Mouse (Mus musculus) liver, embryonic 14.5 days (tissue): ENCODE measurements around the gene Atp6v0b. TPM values are rescaled to one million over a fixed set of nuclear protein-coding genes. Genes with fewer than 3 reads are reported as not detected.

ENCODE experiments used
- ATAC-seq: fragments of 200-750 bp; cut with Nextera tagmentation; 2 replicates; pipeline ENCODE4 v1.8.0; 2017; ENCODE audit warnings: moderate number of reproducible peaks, mild to moderate bottlenecking, moderate library complexity; ENCODE audit not compliant: insufficient read depth
- DNase-seq, 3 experiments: peaks; one replicate each; pipeline ENCODE4 v3.0.0-alpha.2; 2012 to 2013; ENCODE audit warnings: low read depth in 3 of 3, low spot score in 3 of 3
- H3K27ac ChIP-seq: fragments of 300-500 bp; sonication (generic); 2 replicates; pipeline ENCODE4 v1.5.1; 2014; ENCODE audit warnings: moderate library complexity, mild to moderate bottlenecking, control low read depth, inconsistent platforms
- H3K27me3 ChIP-seq: fragments of 300-500 bp; sonication (generic); 2 replicates; pipeline ENCODE4 v1.6.1; 2014; ENCODE audit warnings: mild to moderate bottlenecking, low read length, moderate library complexity; ENCODE audit not compliant: control insufficient read depth, insufficient read depth
- H3K36me3 ChIP-seq: fragments of 300-500 bp; sonication (generic); replicated peaks from 2 replicates; pipeline ENCODE4 v1.6.1; 2014; ENCODE audit warnings: low read depth; ENCODE audit not compliant: control insufficient read depth, insufficient read depth
- H3K4me1 ChIP-seq, 2 experiments: fragments of 200-500 bp in 1 of 2; fragments of 300-500 bp in 1 of 2; sonication (generic) in 1 of 2; replicated peaks; 2 replicates each; pipeline ENCODE4 v1.6.1; 2012 to 2014; ENCODE audit warnings: antibody characterized with exemption in 1 of 2, inconsistent platforms in 1 of 2, low read length in 1 of 2; ENCODE audit not compliant: control insufficient read depth in 2 of 2, insufficient read depth in 2 of 2
- H3K4me2 ChIP-seq: fragments of 300-500 bp; sonication (generic); 2 replicates; pipeline ENCODE4 v1.6.1; 2014; ENCODE audit warnings: low read depth, mild to moderate bottlenecking, control low read depth, moderate library complexity
- H3K4me3 ChIP-seq, 2 experiments: fragments of 200-500 bp in 1 of 2; fragments of 300-500 bp in 1 of 2; sonication (generic) in 1 of 2; 2 replicates each; pipeline ENCODE4 v1.5.1; 2012 to 2014; ENCODE audit warnings: low read depth in 2 of 2, low read length in 2 of 2, mild to moderate bottlenecking in 2 of 2, control low read depth in 1 of 2, inconsistent platforms in 1 of 2, moderate library complexity in 1 of 2; ENCODE audit not compliant: insufficient read depth in 1 of 2
- H3K9ac ChIP-seq: fragments of 300-500 bp; sonication (generic); replicated peaks from 2 replicates; pipeline ENCODE4 v1.6.1; 2014; ENCODE audit warnings: mild to moderate bottlenecking, control low read depth, moderate library complexity
- H3K9me3 ChIP-seq: fragments of 300-500 bp; sonication (generic); 2 replicates; pipeline ENCODE4 v1.6.1; 2016; ENCODE audit warnings: low read length, mixed read lengths; ENCODE audit not compliant: control insufficient read depth
- CTCF ChIP-seq: IDR thresholded peaks from 2 replicates; pipeline ENCODE4 v1.5.1; 2016; ENCODE audit warnings: antibody characterized with exemption, low read depth, control low read depth
- EP300 ChIP-seq: IDR thresholded peaks from 2 replicates; pipeline ENCODE4 v1.6.1; 2016; ENCODE audit warnings: antibody characterized with exemption, low read depth
- WGBS: fragments of 180-500 bp; shearing (Covaris S2); extraction: QIAGEN DNeasy Blood & Tissue Kit; methylation state at CpG from one replicate; pipeline ENCODE4 v1.1.7; 2014; ENCODE audit not compliant: insufficient replicate concordance; 5-methylcytosine and 5-hydroxymethylcytosine counted together
- polyA plus RNA-seq, 2 experiments: library from polyadenylated mRNA; depleted of rRNA in 1 of 2; stranded (reverse) in 1 of 2; unstranded in 1 of 2; fragments of >200 nt; fragmentation: Nextera tagmentation in 1 of 2; extraction: Ambion mirVana in 1 of 2; gene quantifications; 2 replicates each; pipeline versions ENCODE4 v1.2.1 to v1.2.3; 2012 to 2014

The Atp6v0b gene
- polyA plus RNA-seq, 2 experiments: 118 to 152 TPM

- ATAC-seq: peak; percentile 56
- Histone ChIP-seq H3K4me2 (peak overlapping the region; percentile 64), H3K27me3 (peaks cover 63% of the 10 kb centered on the region), H3K4me3 (peak overlapping the region; percentile 58 to 63), H3K9me3 (peaks cover 3% of the 10 kb centered on the region), H3K36me3 (no peaks in the 10 kb centered on the region), H3K4me1 (peaks cover 16 to 32% of the 10 kb centered on the region in 2 experiments), H3K27ac (peak overlapping the region; percentile 9; the same call in 1 of the 2 replicates), H3K9ac (peak overlapping the region; percentile 19; the same call in 1 of the 2 replicates)
- DNase-seq: no peak
- WGBS: 12% methylated on average over 6 of the region's 6 CpGs
- TF ChIP-seq CTCF: peak; percentile 97
- TF ChIP-seq EP300: no peak
Measured at GRCm38 (mm10) chr4:117928234-117928633, 41.1 kb upstream of the Atp6v0b start.

GRCm38 (mm10) chr4:117926545-117927482 is 39.7 kb upstream of the Atp6v0b start:
- no peaks in the 10 kb centered on the region for H3K36me3 ChIP-seq
- H3K4me1 ChIP-seq: peaks cover 16 to 32% of the 10 kb centered on the region in 2 experiments
- DNase-seq (no peak), ATAC-seq (no peak)
- peak overlapping the region; percentile 31 to 58 for H3K4me3 ChIP-seq
- no peak overlapping the region for H3K27ac ChIP-seq
- WGBS: 4% methylated on average over 71 of the region's 71 CpGs
- no peak overlapping the region for H3K9ac ChIP-seq
- H3K4me2 ChIP-seq: peak overlapping the region; percentile 64
- peaks cover 63% of the 10 kb centered on the region for H3K27me3 ChIP-seq
- TF ChIP-seq CTCF (no peak), EP300 (no peak)
- peaks cover 3% of the 10 kb centered on the region for H3K9me3 ChIP-seq

- ATAC-seq (no peak), DNase-seq (no peak)
- Histone ChIP-seq H3K36me3 (no peaks in the 10 kb centered on the region), H3K4me2 (no peak overlapping the region), H3K4me1 (peaks cover 16 to 28% of the 10 kb centered on the region in 2 experiments), H3K27ac (no peak overlapping the region), H3K9me3 (no peaks in the 10 kb centered on the region), H3K4me3 (no peak overlapping the region), H3K27me3 (peaks cover 56% of the 10 kb centered on the region), H3K9ac (no peak overlapping the region)
- 28% methylated on average over 6 of the region's 6 CpGs for WGBS
- TF ChIP-seq CTCF: no peak
- no peak for TF ChIP-seq EP300
Measured at GRCm38 (mm10) chr4:117924916-117925315, 37.8 kb upstream of the Atp6v0b start.

- no peak for DNase-seq
- no peaks in the 10 kb centered on the region for H3K9me3 ChIP-seq
- H3K4me1 ChIP-seq: peaks cover 10 to 16% of the 10 kb centered on the region in 2 experiments
- TF ChIP-seq CTCF (no peak), EP300 (no peak)
- H3K9ac ChIP-seq: no peak overlapping the region
- H3K36me3 ChIP-seq: no peaks in the 10 kb centered on the region
- WGBS: 51% methylated on average over 2 of the region's 2 CpGs
- no peak overlapping the region for H3K27ac ChIP-seq
- H3K27me3 ChIP-seq: peaks cover 45% of the 10 kb centered on the region
- no peak overlapping the region for H3K4me3 ChIP-seq
- no peak for ATAC-seq
- H3K4me2 ChIP-seq: no peak overlapping the region
Measured at GRCm38 (mm10) chr4:117923450-117923849, 36.3 kb upstream of the Atp6v0b start.

GRCm38 (mm10) chr4:117921358-117921757 is 34.2 kb upstream of the Atp6v0b start:
- 71% methylated on average over 2 of the region's 2 CpGs for WGBS
- Histone ChIP-seq H3K36me3 (no peaks in the 10 kb centered on the region), H3K4me1 (peaks cover 1 to 17% of the 10 kb centered on the region in 2 experiments), H3K4me3 (no peak overlapping the region), H3K27me3 (peaks cover 25% of the 10 kb centered on the region), H3K9me3 (no peaks in the 10 kb centered on the region), H3K9ac (no peak overlapping the region), H3K27ac (no peak overlapping the region), H3K4me2 (no peak overlapping the region)
- DNase-seq (no peak), ATAC-seq (no peak)
- no peak for TF ChIP-seq EP300
- no peak for TF ChIP-seq CTCF
